7 mouse cellular contexts compared by ENCODE assay signal in genomic region chr4:54945603-54946445, GRCm38 (mm10). TPM values are rescaled to one million over a fixed set of nuclear protein-coding genes. Genes with fewer than 3 reads are reported as not detected.
A peak's percentile ranks its signal among the peaks of the same experiment; 100 is the strongest.
DNase-seq lines count a peak whose midpoint lies in the region; ATAC-seq lines count a peak whose summit lies in the region.

No protein-coding gene starts in this region.

- H3K4me3 ChIP-seq in embryonic facial prominence, embryonic 13.5 days: peak overlapping the region; percentile 80
- peak overlapping the region; percentile 92 for H3K4me3 ChIP-seq in hindbrain, embryonic 14.5 days (replicated peaks; ENCODE audit: low read length)

- ATAC-seq in embryonic facial prominence, embryonic 13.5 days (ENCODE audit: insufficient number of reproducible peaks, insufficient read depth, low FRiP score, low TSS enrichment, low read depth): no peak
- peak; percentile 36; the same call in 1 of the 2 replicates for ATAC-seq in hindbrain, embryonic 14.5 days (ENCODE audit: low FRiP score)
- no peak for ATAC-seq in monocyte, adult 5-6 weeks (replicated peaks; ENCODE audit: insufficient number of reproducible peaks, low FRiP score, low TSS enrichment, poor library complexity, severe bottlenecking)

- no peaks in the 10 kb centered on the region for H3K27me3 ChIP-seq in embryonic facial prominence, embryonic 13.5 days
- no peaks in the 10 kb centered on the region for H3K27me3 ChIP-seq in hindbrain, embryonic 14.5 days (ENCODE audit: control insufficient read depth, insufficient read depth, low read length)

- H3K36me3 ChIP-seq in embryonic facial prominence, embryonic 13.5 days: no peaks in the 10 kb centered on the region
- no peaks in the 10 kb centered on the region for H3K36me3 ChIP-seq in hindbrain, embryonic 14.5 days (replicated peaks; ENCODE audit: control insufficient read depth, insufficient read depth)

- H3K4me1 ChIP-seq in embryonic facial prominence, embryonic 13.5 days: peaks cover 17% of the 10 kb centered on the region
- H3K4me1 ChIP-seq in hindbrain, embryonic 14.5 days (replicated peaks; ENCODE audit: control insufficient read depth, insufficient read depth, low read length): peaks cover 18% of the 10 kb centered on the region

- peak overlapping the region; percentile 92 for H3K9ac ChIP-seq in embryonic facial prominence, embryonic 13.5 days
- peak overlapping the region; percentile 97 for H3K9ac ChIP-seq in hindbrain, embryonic 14.5 days

- DNase-seq in 3134 (ENCODE audit: extremely low read depth, insufficient read length, low spot score) (peak; percentile 68), 3T3-L1 (ENCODE audit: low read depth, low spot score) (peak; percentile 40)
- peak; percentile 73 for DNase-seq in hindbrain, embryonic 14.5 days (ENCODE audit: low spot score)
- peak; percentile 77 for DNase-seq in mesoderm, embryonic 11.5 days (ENCODE audit: low read depth, low spot score)
- no peak for DNase-seq in layer of hippocampus, adult 8-10 months (ENCODE audit: low spot score in 2 of 2)

- H3K27ac ChIP-seq in embryonic facial prominence, embryonic 13.5 days: peak overlapping the region; percentile 98
- H3K27ac ChIP-seq in hindbrain, embryonic 14.5 days: peak overlapping the region; percentile 100

- no peaks in the 10 kb centered on the region for H3K9me3 ChIP-seq in embryonic facial prominence, embryonic 13.5 days
- no peaks in the 10 kb centered on the region for H3K9me3 ChIP-seq in hindbrain, embryonic 14.5 days (ENCODE audit: control insufficient read depth, low read length)

- peak overlapping the region; percentile 82 for H3K4me2 ChIP-seq in embryonic facial prominence, embryonic 13.5 days
- H3K4me2 ChIP-seq in hindbrain, embryonic 14.5 days (replicated peaks): peak overlapping the region; percentile 95

- WGBS in embryonic facial prominence, embryonic 13.5 days: under 1% methylated on average over 36 of the region's 36 CpGs
- WGBS in hindbrain, embryonic 14.5 days: 0% methylated on average over 36 of the region's 36 CpGs

RNA-seq across cellular contexts. Expression of gene Zfp462, which starts 1.0 kb away (rescaled TPM):
- polyA plus RNA-seq in embryonic facial prominence, embryonic 13.5 days (2015; fragmentation: Nextera tagmentation; extraction: Ambion mirVana): 7.7 and 9.0 TPM in 2 replicates
- polyA plus RNA-seq in hindbrain, embryonic 14.5 days (2014; fragmentation: Nextera tagmentation; extraction: Ambion mirVana): 12.9 and 13.8 TPM in 2 replicates
- total RNA-seq in layer of hippocampus, adult 8-10 months (2022): 10 to 100 TPM; 58.8 to 76.3 (median 64.4) TPM
- total RNA-seq in monocyte, adult 5-6 weeks (2017): not detected in 3 replicates

Comparison
In these comparisons a context has a peak if more than half of its experiments do, and no peak if none do; other contexts are left out.
1. DNase-seq: peak in 3134 (single experiment), 3T3-L1 (single experiment), hindbrain, embryonic 14.5 days (single experiment) and mesoderm, embryonic 11.5 days (single experiment); none in layer of hippocampus, adult 8-10 months (0 of 2).
2. RNA of gene Zfp462, which starts 1.0 kb away (total RNA-seq): 58.8 to 76.3 TPM in layer of hippocampus, adult 8-10 months; not detected in monocyte, adult 5-6 weeks; every median in the first group is over 10 times any median in the second.